Mouse (Mus musculus) intestine, embryonic 16.5 days (tissue): ENCODE data around the gene Gm37240. TPM values are rescaled to one million over a fixed set of nuclear protein-coding genes. Genes with fewer than 3 reads are reported as not detected.

Experiments
- ATAC-seq: fragments of 200-750 bp; cut with Nextera tagmentation; 2 replicates; pipeline ENCODE4 v1.8.0; 2017; ENCODE audit warnings: moderate TSS enrichment, moderate library complexity
- H3K27ac ChIP-seq: fragments of 300-500 bp; sonication (generic); 2 replicates; pipeline ENCODE4 v1.5.1; 2014; ENCODE audit warnings: mild to moderate bottlenecking, low read length
- H3K27me3 ChIP-seq: fragments of 300-500 bp; sonication (generic); replicated peaks from 2 replicates; pipeline ENCODE4 v1.6.1; 2014; ENCODE audit warnings: low read length, control low read depth, mixed read lengths; ENCODE audit not compliant: control insufficient read depth, insufficient read depth
- H3K36me3 ChIP-seq: fragments of 300-500 bp; sonication (generic); 2 replicates; pipeline ENCODE4 v1.6.1; 2014; ENCODE audit warnings: low read length, control low read depth; ENCODE audit not compliant: control insufficient read depth, insufficient read depth
- H3K4me1 ChIP-seq: fragments of 300-500 bp; sonication (generic); 2 replicates; pipeline ENCODE4 v1.6.1; 2014; ENCODE audit warnings: low read length, control low read depth, mixed read lengths; ENCODE audit not compliant: control insufficient read depth, insufficient read depth
- H3K4me2 ChIP-seq: fragments of 300-500 bp; sonication (generic); 2 replicates; pipeline ENCODE4 v1.6.1; 2014; ENCODE audit warnings: low read depth, low read length, control low read depth
- H3K4me3 ChIP-seq: fragments of 300-500 bp; sonication (generic); 2 replicates; pipeline ENCODE4 v1.5.1; 2014; ENCODE audit warnings: mild to moderate bottlenecking, low read length
- H3K9ac ChIP-seq: fragments of 300-500 bp; sonication (generic); 2 replicates; pipeline ENCODE4 v1.6.1; 2014; ENCODE audit warnings: low read depth, low read length
- H3K9me3 ChIP-seq: fragments of 300-500 bp; sonication (generic); 2 replicates; pipeline ENCODE4 v1.6.1; 2016; ENCODE audit warnings: low read length, control low read depth; ENCODE audit not compliant: control insufficient read depth
- WGBS: fragments of 180-500 bp; shearing (Covaris S2); extraction: QIAGEN DNeasy Blood & Tissue Kit; methylation state at CpG from one replicate; pipeline ENCODE4 v1.1.7; 2014; 5-methylcytosine and 5-hydroxymethylcytosine counted together
- polyA plus RNA-seq: library from polyadenylated mRNA; unstranded; fragments of >200 nt; fragmentation: Nextera tagmentation; extraction: Ambion mirVana; gene quantifications from 2 replicates; pipeline ENCODE4 v1.2.1, GENCODE M21; 2015

Gm37240 gene
- polyA plus RNA-seq, 1 experiment from 2014 or later: 6.8 TPM

GRCm38 (mm10) chr3:85377946-85378702 is 509.2 kb downstream of the Gm37240 start:
- Histone ChIP-seq H3K36me3 (no peaks in the 10 kb centered on the region), H3K9me3 (no peaks in the 10 kb centered on the region), H3K9ac (no peak overlapping the region), H3K27me3 (no peaks in the 10 kb centered on the region), H3K27ac (no peak overlapping the region), H3K4me3 (no peak overlapping the region), H3K4me1 (0 out of 2 replicates have a peak, but pooled peaks cover 2% of the 10 kb centered on the region), H3K4me2 (no peak overlapping the region)
- no peak for ATAC-seq
- WGBS: 62% methylated on average over 13 of the region's 13 CpGs

- Histone ChIP-seq H3K36me3 (no peaks in the 10 kb centered on the region), H3K9ac (no peak overlapping the region), H3K4me1 (0 out of 2 replicates have a peak, but pooled peaks cover 2% of the 10 kb centered on the region), H3K4me2 (no peak overlapping the region), H3K27ac (no peak overlapping the region), H3K9me3 (no peaks in the 10 kb centered on the region), H3K27me3 (no peaks in the 10 kb centered on the region), H3K4me3 (no peak overlapping the region)
- no peak for ATAC-seq
- 84% methylated on average over 3 of the region's 3 CpGs for WGBS
Observed at GRCm38 (mm10) chr3:85377505-85377904, 509.8 kb downstream of the Gm37240 start.

GRCm38 (mm10) chr3:85376541-85376940 is 510.8 kb downstream of the Gm37240 start:
- no peaks in the 10 kb centered on the region for H3K27me3 ChIP-seq
- H3K36me3 ChIP-seq: no peaks in the 10 kb centered on the region
- 0 out of 2 replicates have a peak, but pooled peaks cover 2% of the 10 kb centered on the region for H3K4me1 ChIP-seq
- no peak overlapping the region for H3K4me3 ChIP-seq
- WGBS: 47% methylated on average over 2 of the region's 2 CpGs
- no peak overlapping the region for H3K27ac ChIP-seq
- no peak overlapping the region for H3K9ac ChIP-seq
- ATAC-seq: no peak
- no peak overlapping the region for H3K4me2 ChIP-seq
- H3K9me3 ChIP-seq: no peaks in the 10 kb centered on the region

GRCm38 (mm10) chr3:85373039-85373438 is 514.3 kb downstream of the Gm37240 start:
- Histone ChIP-seq H3K4me3 (no peak overlapping the region), H3K36me3 (no peaks in the 10 kb centered on the region), H3K27ac (no peak overlapping the region), H3K4me1 (0 out of 2 replicates have a peak, but pooled peaks cover 2% of the 10 kb centered on the region), H3K27me3 (no peaks in the 10 kb centered on the region), H3K9ac (no peak overlapping the region), H3K9me3 (no peaks in the 10 kb centered on the region), H3K4me2 (no peak overlapping the region)
- WGBS: 5% methylated on average over 3 of the region's 3 CpGs
- no peak for ATAC-seq

GRCm38 (mm10) chr3:85369847-85370246 is 517.5 kb downstream of the Gm37240 start:
- Histone ChIP-seq H3K27me3 (no peaks in the 10 kb centered on the region), H3K27ac (no peak overlapping the region), H3K4me3 (no peak overlapping the region), H3K4me1 (no peaks in the 10 kb centered on the region), H3K36me3 (no peaks in the 10 kb centered on the region), H3K9me3 (no peaks in the 10 kb centered on the region), H3K9ac (no peak overlapping the region), H3K4me2 (no peak overlapping the region)
- ATAC-seq: no peak
- WGBS: 82% methylated on average over 9 of the region's 10 CpGs

- 62% methylated on average over 5 of the region's 5 CpGs for WGBS
- H3K36me3 ChIP-seq: no peaks in the 10 kb centered on the region
- ATAC-seq: no peak
- H3K9me3 ChIP-seq: no peaks in the 10 kb centered on the region
- no peaks in the 10 kb centered on the region for H3K27me3 ChIP-seq
- no peak overlapping the region for H3K9ac ChIP-seq
- H3K27ac ChIP-seq: no peak overlapping the region
- H3K4me2 ChIP-seq: no peak overlapping the region
- no peak overlapping the region for H3K4me3 ChIP-seq
- H3K4me1 ChIP-seq: no peaks in the 10 kb centered on the region
Observed at GRCm38 (mm10) chr3:85369157-85369556, 518.2 kb downstream of the Gm37240 start.

- H3K9me3 ChIP-seq: no peaks in the 10 kb centered on the region
- H3K4me2 ChIP-seq: no peak overlapping the region
- H3K9ac ChIP-seq: no peak overlapping the region
- no peak overlapping the region for H3K27ac ChIP-seq
- no peak overlapping the region for H3K4me3 ChIP-seq
- H3K36me3 ChIP-seq: no peaks in the 10 kb centered on the region
- 69% methylated on average over 16 of the region's 16 CpGs for WGBS
- ATAC-seq: no peak
- H3K4me1 ChIP-seq: no peaks in the 10 kb centered on the region
- no peaks in the 10 kb centered on the region for H3K27me3 ChIP-seq
Observed at GRCm38 (mm10) chr3:85368354-85369120, 518.8 kb downstream of the Gm37240 start.

- Histone ChIP-seq H3K4me3 (no peak overlapping the region), H3K9ac (no peak overlapping the region), H3K4me1 (no peaks in the 10 kb centered on the region), H3K4me2 (no peak overlapping the region), H3K36me3 (no peaks in the 10 kb centered on the region), H3K27me3 (no peaks in the 10 kb centered on the region), H3K9me3 (no peaks in the 10 kb centered on the region), H3K27ac (no peak overlapping the region)
- 72% methylated on average over 5 of the region's 5 CpGs for WGBS
- ATAC-seq: no peak
Observed at GRCm38 (mm10) chr3:85364591-85365343, 522.6 kb downstream of the Gm37240 start.

GRCm38 (mm10) chr3:85362883-85363282 is 524.4 kb downstream of the Gm37240 start:
- Histone ChIP-seq H3K4me3 (no peak overlapping the region), H3K9me3 (no peaks in the 10 kb centered on the region), H3K27ac (no peak overlapping the region), H3K4me2 (no peak overlapping the region), H3K36me3 (no peaks in the 10 kb centered on the region), H3K27me3 (no peaks in the 10 kb centered on the region), H3K4me1 (no peaks in the 10 kb centered on the region), H3K9ac (no peak overlapping the region)
- WGBS: 64% methylated on average over 7 of the region's 7 CpGs
- no peak for ATAC-seq
